Mouse (Mus musculus) MEL (cell line): Measurements from ENCODE around the gene Rap1b. TPM values are rescaled to one million over a fixed set of nuclear protein-coding genes. Genes with fewer than 3 reads are reported as not detected.

Source experiments
- DNase-seq: peaks from one replicate; pipeline ENCODE4 v3.0.0; 2011; ENCODE audit warnings: low read depth, low spot score
- H3K27ac ChIP-seq: 2 replicates; pipeline ENCODE4 v1.5.1; 2012; ENCODE audit warnings: low read depth, mild to moderate bottlenecking, control low read depth, low read length, moderate library complexity; ENCODE audit not compliant: control insufficient read depth
- H3K27me3 ChIP-seq, 2 experiments: fragments of 150-350 bp in 1 of 2; sonication (generic) in 1 of 2; 2 replicates each; pipeline ENCODE4 v1.6.1; 2012; ENCODE audit warnings: low read length in 2 of 2, mild to moderate bottlenecking in 2 of 2, improper control_type of control experiment in 1 of 2, moderate library complexity in 1 of 2; ENCODE audit not compliant: insufficient read depth in 2 of 2, control insufficient read depth in 1 of 2
- H3K36me3 ChIP-seq, 2 experiments: 2 replicates each; pipeline ENCODE4 v1.6.1; 2012 to 2014; ENCODE audit warnings: low read length in 2 of 2, improper control_type of control experiment in 1 of 2, inconsistent platforms in 1 of 2, mild to moderate bottlenecking in 1 of 2; ENCODE audit not compliant: insufficient read depth in 2 of 2, control insufficient read depth in 1 of 2
- H3K4me1 ChIP-seq, 2 experiments: fragments of 150-350 bp in 1 of 2; sonication (generic) in 1 of 2; 2 replicates each; pipeline ENCODE4 v1.6.1; 2012; ENCODE audit warnings: low read length in 2 of 2, improper control_type of control experiment in 1 of 2, mild to moderate bottlenecking in 1 of 2; ENCODE audit not compliant: insufficient read depth in 2 of 2, control insufficient read depth in 1 of 2
- H3K4me3 ChIP-seq, 2 experiments: fragments of 150-350 bp in 1 of 2; sonication (generic) in 1 of 2; 2 replicates each; pipeline ENCODE4 v1.5.1; 2012; ENCODE audit warnings: low read depth in 2 of 2, low read length in 2 of 2, mild to moderate bottlenecking in 2 of 2, moderate library complexity in 2 of 2, control low read depth in 1 of 2, improper control_type of control experiment in 1 of 2; ENCODE audit not compliant: control insufficient read depth in 1 of 2, insufficient read depth in 1 of 2
- H3K79me2 ChIP-seq: 2 replicates; pipeline ENCODE4 v1.6.1; 2012; ENCODE audit warnings: mild to moderate bottlenecking, low read length, moderate library complexity; ENCODE audit not compliant: control insufficient read depth, poor library complexity, insufficient read depth
- H3K9ac ChIP-seq: 2 replicates; pipeline ENCODE4 v1.6.1; 2012; ENCODE audit warnings: low read depth, mild to moderate bottlenecking, control low read depth, low read length, moderate library complexity; ENCODE audit not compliant: control insufficient read depth, poor library complexity, severe bottlenecking
- H3K9me3 ChIP-seq: fragments of 150-350 bp; sonication (generic); replicated peaks from 2 replicates; pipeline ENCODE4 v1.6.1; 2012; ENCODE audit warnings: mild to moderate bottlenecking, low read length, improper control_type of control experiment, moderate library complexity; ENCODE audit not compliant: insufficient read depth
- BHLHE40 ChIP-seq: IDR thresholded peaks from 2 replicates; pipeline ENCODE4 v1.6.1; 2012; ENCODE audit warnings: low read depth, mild to moderate bottlenecking, inconsistent platforms, low read length, improper control_type of control experiment, borderline replicate concordance
- CHD1 ChIP-seq: IDR thresholded peaks from 2 replicates; pipeline ENCODE4 v1.6.1; 2012; ENCODE audit warnings: low read depth, mild to moderate bottlenecking, inconsistent platforms, low read length, improper control_type of control experiment
- ELF1 ChIP-seq: IDR thresholded peaks from 2 replicates; pipeline ENCODE4 v1.6.1; 2014; ENCODE audit warnings: low read depth, mild to moderate bottlenecking, inconsistent platforms, low read length, improper control_type of control experiment, moderate library complexity
- EP300 ChIP-seq, 2 experiments: IDR thresholded peaks; 2 replicates each; pipeline ENCODE4 v1.6.1; 2011; ENCODE audit warnings: improper control_type of control experiment in 2 of 2, low read length in 2 of 2, low read depth in 1 of 2, mild to moderate bottlenecking in 1 of 2
- ETS1 ChIP-seq: IDR thresholded peaks from 2 replicates; pipeline ENCODE4 v1.6.1; 2012; ENCODE audit warnings: low read depth, mild to moderate bottlenecking, inconsistent platforms, low read length, improper control_type of control experiment, moderate library complexity
- GABPA ChIP-seq: IDR thresholded peaks from 2 replicates; pipeline ENCODE4 v1.6.1; 2012; ENCODE audit warnings: low read depth, mild to moderate bottlenecking, inconsistent platforms, low read length, improper control_type of control experiment, moderate library complexity
- GATA1 ChIP-seq: IDR thresholded peaks from 2 replicates; pipeline ENCODE4 v1.6.1; 2011; ENCODE audit warnings: low read depth, low read length, improper control_type of control experiment
- HCFC1 ChIP-seq: IDR thresholded peaks from 2 replicates; pipeline ENCODE4 v1.6.1; 2012; ENCODE audit warnings: low read depth, mild to moderate bottlenecking, inconsistent platforms, low read length, improper control_type of control experiment, moderate library complexity
- JUND ChIP-seq: IDR thresholded peaks from 2 replicates; pipeline ENCODE4 v1.6.1; 2011; ENCODE audit warnings: low read depth, mild to moderate bottlenecking, improper control_type of control experiment, low read length
- KAT2A ChIP-seq: conservative IDR thresholded peaks from 2 replicates; pipeline ENCODE4 v1.6.1; 2012; ENCODE audit warnings: low read depth, low read length, improper control_type of control experiment, inconsistent platforms
- MAX ChIP-seq: IDR thresholded peaks from 2 replicates; pipeline ENCODE4 v1.6.1; 2011; ENCODE audit warnings: low read length, improper control_type of control experiment
- MXI1 ChIP-seq: IDR thresholded peaks from 2 replicates; pipeline ENCODE4 v1.6.1; 2011; ENCODE audit warnings: mild to moderate bottlenecking, low read depth, low read length, improper control_type of control experiment
- MYB ChIP-seq: IDR thresholded peaks from 2 replicates; pipeline ENCODE4 v1.6.1; 2011; ENCODE audit warnings: mild to moderate bottlenecking, low read depth, low read length, improper control_type of control experiment
- POLR2AphosphoS2 ChIP-seq: IDR thresholded peaks from 2 replicates; pipeline ENCODE4 v1.6.1; 2011; ENCODE audit warnings: low read length, improper control_type of control experiment
- RCOR1 ChIP-seq: IDR thresholded peaks from 2 replicates; pipeline ENCODE4 v1.6.1; 2012; ENCODE audit warnings: low read depth, mild to moderate bottlenecking, inconsistent platforms, low read length, improper control_type of control experiment
- SIN3A ChIP-seq: IDR thresholded peaks from 2 replicates; pipeline ENCODE4 v1.6.1; 2012; ENCODE audit warnings: low read length, improper control_type of control experiment, inconsistent platforms
- TAL1 ChIP-seq: IDR thresholded peaks from 2 replicates; pipeline ENCODE4 v1.6.1; 2012; ENCODE audit warnings: mild to moderate bottlenecking, inconsistent platforms, low read length, moderate library complexity, mixed read lengths
- TBP ChIP-seq: IDR thresholded peaks from 2 replicates; pipeline ENCODE4 v1.8.0; 2011; ENCODE audit warnings: low read depth, low read length, improper control_type of control experiment
- USF2 ChIP-seq, 2 experiments: IDR thresholded peaks; 2 replicates each; pipeline ENCODE4 v1.6.1; 2011 to 2012; ENCODE audit warnings: improper control_type of control experiment in 2 of 2, low read length in 2 of 2, borderline replicate concordance in 1 of 2, inconsistent platforms in 1 of 2, low read depth in 1 of 2, mild to moderate bottlenecking in 1 of 2; ENCODE audit not compliant: insufficient read depth in 1 of 2
- ZMIZ1 ChIP-seq: IDR thresholded peaks from 2 replicates; pipeline ENCODE4 v1.6.1; 2012; ENCODE audit warnings: low read depth, mild to moderate bottlenecking, inconsistent platforms, low read length, improper control_type of control experiment, moderate library complexity
- polyA plus RNA-seq, 2 experiments: library from polyadenylated mRNA; stranded (reverse) in 1 of 2; unstranded in 1 of 2; fragments of >175 nt in 1 of 2; fragments of >200 nt in 1 of 2; gene quantifications; 2 replicates each; pipeline versions ENCODE4 v1.2.1 to v1.2.4; 2012; ENCODE audit warnings: low replicate concordance in 2 of 2, low read depth in 1 of 2; ENCODE audit not compliant: insufficient read length in 2 of 2, insufficient read depth in 1 of 2, missing spikeins in 1 of 2
- total RNA-seq: library from RNA; depleted of rRNA; stranded (reverse); fragments of 300-350 nt; gene quantifications from 2 replicates; pipeline ENCODE4 v1.2.3, GENCODE M21; 2012

Rap1b gene
- total and polyA plus RNA-seq, 3 experiments, result 42.3 to 89.1 (median 83.3) TPM

DNA sequence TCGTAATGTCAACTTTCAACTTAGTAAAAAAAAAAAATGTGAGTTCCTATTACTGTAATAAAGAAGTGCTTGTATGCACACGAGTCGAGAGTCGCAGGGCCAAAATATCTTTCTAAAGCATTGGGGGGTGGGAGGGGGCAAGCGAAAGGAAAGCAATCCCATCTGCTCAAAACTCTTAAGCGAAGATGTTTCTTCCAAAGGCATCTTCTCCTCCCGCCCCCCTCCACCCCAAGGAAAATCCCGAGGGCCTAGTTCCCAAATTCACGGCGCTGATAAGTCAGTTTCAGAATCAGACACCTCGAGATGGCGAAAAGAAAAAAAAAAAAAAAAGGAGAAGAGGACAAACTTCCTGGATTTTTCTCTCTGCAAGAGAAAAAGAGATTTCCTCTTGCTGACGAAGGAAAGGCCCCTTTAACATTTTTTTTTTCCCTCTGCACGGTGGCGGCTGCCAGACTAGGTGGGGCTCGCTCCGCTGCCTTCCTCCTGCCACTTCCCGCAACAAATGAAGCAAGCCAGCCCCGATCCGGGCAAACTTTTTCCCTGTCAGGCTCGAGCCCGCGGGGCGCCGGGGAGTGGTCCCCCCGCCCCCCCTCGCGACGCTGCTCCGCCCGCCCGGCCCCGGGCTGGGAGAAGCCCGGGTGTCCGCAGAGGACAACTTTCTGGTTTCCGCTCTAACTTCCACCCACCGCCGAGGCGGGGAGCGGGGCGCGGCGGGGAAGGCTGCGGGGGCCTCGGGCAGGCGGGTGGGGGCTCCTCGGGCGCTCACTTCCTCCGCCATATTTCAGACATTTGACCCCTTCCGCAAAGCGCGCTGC lies 846 bp downstream of the Rap1b start (continued):
- TF ChIP-seq GATA1, result no peak
- no peak for TF ChIP-seq TBP
- peak; percentile 58 for TF ChIP-seq RCOR1

DNA sequence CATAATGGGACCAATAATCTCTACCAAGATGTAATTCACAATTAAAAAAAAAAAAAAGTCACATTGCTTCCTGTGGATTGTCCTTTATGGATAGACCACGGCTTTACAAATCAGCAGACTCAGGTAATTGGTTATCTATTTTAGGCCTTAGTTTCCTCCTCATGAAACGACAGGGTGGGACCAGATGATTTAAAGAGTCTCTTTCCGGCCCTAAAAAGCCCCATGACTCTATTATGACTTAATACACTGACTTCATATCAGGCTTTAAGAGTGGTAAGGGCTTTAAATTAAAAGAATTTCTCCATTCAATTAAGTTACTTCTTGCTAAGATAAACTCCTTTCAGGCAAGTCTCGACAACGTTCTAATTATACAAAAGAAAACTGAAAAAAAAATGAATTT lies 1.6 kb downstream of the Rap1b start:
- H3K27ac ChIP-seq, result no peak overlapping the region

DNA sequence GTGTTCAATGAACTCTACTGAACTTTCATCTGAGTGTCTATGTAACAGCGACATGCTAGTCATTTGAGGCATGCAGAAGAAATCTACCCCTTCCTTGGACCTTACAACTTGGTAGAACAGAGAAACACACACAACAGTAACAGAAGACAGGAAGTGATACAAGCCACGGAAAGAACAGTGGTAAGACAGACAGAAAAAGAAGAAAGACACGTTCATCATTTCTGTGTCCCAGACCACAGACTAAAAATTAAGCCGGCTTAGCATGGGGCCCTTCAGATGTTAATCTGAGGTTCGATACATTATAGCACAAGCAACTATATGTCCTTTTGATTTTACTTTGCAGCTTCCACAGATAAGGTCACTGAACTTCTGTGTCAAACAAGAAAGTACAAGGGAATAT lies 2.1 kb downstream of the Rap1b start:
- Histone ChIP-seq H3K4me1 (peaks cover 13 to 14% of the 10 kb centered on the region in 2 experiments), H3K9ac (peak overlapping the region; percentile 25), H3K9me3 (no peaks in the 10 kb centered on the region), H3K27me3 (no peaks in the 10 kb centered on the region), H3K4me3 (peak overlapping the region; percentile 20 to 67), H3K36me3 (peaks cover 0 to 25% of the 10 kb centered on the region in 2 experiments; a peak in 3 of 4 replicates), H3K27ac (peak overlapping the region; percentile 21), H3K79me2 (peaks cover 53% of the 10 kb centered on the region)
- TF ChIP-seq BHLHE40 (no peak), GABPA (no peak), USF2 (IDR thresholded peaks at IDR 0.05; ENCODE audit: borderline replicate concordance in 1 of 2, insufficient read depth in 1 of 2, low read depth in 1 of 2, low read length in 2 of 2) (no peak), MYB (no peak), MXI1 (no peak; the same call in 1 of the 2 replicates), ELF1 (no peak)
- peak; percentile 38 for DNase-seq

More for the DNA sequence above, 1.6 kb downstream of the Rap1b start:
- TF ChIP-seq EP300 (IDR thresholded peaks at IDR 0.05; ENCODE audit: low read depth in 1 of 2, low read length in 2 of 2), result peak in 1 of 2 experiments; percentile 24; a peak in 1 of 4 replicates
- TF ChIP-seq ETS1, result peak; percentile 73
- no peak for TF ChIP-seq ELF1
- peak; percentile 89 for TF ChIP-seq CHD1
- TF ChIP-seq KAT2A, result no peak
- TF ChIP-seq JUND, result no peak
- no peak for TF ChIP-seq POLR2AphosphoS2
- peak; percentile 16; the same call in 1 of the 2 replicates for TF ChIP-seq MAX
- 0 out of 2 replicates have a peak, but pooled peaks have one; percentile 41 for TF ChIP-seq HCFC1
- no peak for TF ChIP-seq MYB
- TF ChIP-seq USF2 (IDR thresholded peaks at IDR 0.05; ENCODE audit: borderline replicate concordance in 1 of 2, insufficient read depth in 1 of 2, low read depth in 1 of 2, low read length in 2 of 2), result no peak
- peak; percentile 45 for TF ChIP-seq SIN3A
- TF ChIP-seq TAL1, result 0 out of 2 replicates have a peak, but pooled peaks have one; percentile 6
- TF ChIP-seq ZMIZ1, result no peak
- Histone ChIP-seq H3K4me3 (peak overlapping the region; percentile 33 to 67), H3K79me2 (peaks cover 48% of the 10 kb centered on the region), H3K4me1 (peaks cover 13 to 14% of the 10 kb centered on the region in 2 experiments), H3K9me3 (no peaks in the 10 kb centered on the region), H3K36me3 (peaks cover 0 to 25% of the 10 kb centered on the region in 2 experiments; a peak in 3 of 4 replicates), H3K9ac (peak overlapping the region; percentile 81), H3K27me3 (no peaks in the 10 kb centered on the region)
- DNase-seq, result peak; percentile 61
